Mouse (Mus musculus): ENCODE measurements around the gene Rsrc2. TPM values are rescaled to one million over a fixed set of nuclear protein-coding genes. Genes with fewer than 3 reads are reported as not detected.

The Rsrc2 gene
- total RNA-seq (2021) (10 to 100 TPM; 38.3 to 39.0 TPM), polyA plus RNA-seq (2012; rRNA removed) (11.8 and 17.3 TPM in 2 replicates)
- long read RNA-seq, transcript Rsrc2-208 (10 exons, 1,595 nt) = major isoform, 27 of 44 reads
- long read RNA-seq, partial matches to known transcripts = 1 of 44 reads
- long read RNA-seq, other reads (novel, unspliced or antisense) = 11 of 44 reads

DNA sequence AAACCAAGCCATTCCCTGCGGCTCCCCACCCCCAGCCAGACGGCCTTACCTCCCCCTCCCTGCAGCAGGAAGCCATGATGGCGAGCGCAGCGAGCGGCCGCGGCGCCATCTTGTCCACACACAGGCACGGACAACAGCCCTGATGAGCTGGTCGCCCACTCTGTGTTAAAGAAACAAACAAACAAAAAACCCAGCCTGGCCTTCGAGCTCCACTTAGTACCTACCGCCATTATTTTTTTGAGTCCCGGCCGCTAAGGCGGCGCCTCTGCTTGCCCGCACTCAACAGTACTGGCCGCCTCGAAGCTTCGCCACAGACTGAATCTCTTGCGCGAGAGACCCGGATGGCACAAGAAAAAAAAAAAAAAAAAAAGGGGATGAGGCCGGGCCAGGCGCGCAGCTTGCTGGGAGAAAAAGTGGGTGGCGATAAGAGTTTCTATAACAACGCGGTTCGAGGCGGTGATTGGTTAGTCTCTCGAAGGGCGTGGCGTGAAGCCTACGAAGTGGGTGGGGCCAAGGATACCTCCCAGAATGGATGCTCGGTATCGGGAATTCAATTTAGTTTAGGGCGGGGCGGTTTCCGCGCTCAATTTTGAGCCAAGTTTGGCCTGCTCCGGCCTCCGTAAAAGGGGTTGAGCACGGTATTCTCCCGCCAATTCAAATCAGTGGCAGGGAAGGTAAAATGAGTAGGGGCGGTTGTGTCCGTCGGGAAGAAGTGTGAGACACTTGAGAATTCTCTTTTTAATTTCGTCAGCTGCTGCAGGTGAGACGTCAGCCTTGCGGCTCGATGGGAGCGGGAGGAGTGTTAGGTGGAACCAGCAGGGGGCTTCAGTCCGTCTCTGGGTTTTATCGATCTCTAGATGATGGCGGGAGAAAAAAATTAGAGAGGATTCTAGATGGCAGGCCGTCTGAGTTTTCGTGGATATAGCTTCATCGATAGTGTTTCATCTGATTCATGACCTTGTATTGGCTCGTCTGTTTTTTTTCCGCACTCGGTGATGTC, at the start of gene Rsrc2, which contains the start of gene Kntc1:
Gene Rsrc2 (minus strand): TSS at position 350 of the 1,000 bp plus-strand sequence.
Gene Kntc1 (plus strand): TSS at position 652 of the 1,000 bp plus-strand sequence.
- peak within 1 kb of the TSS; percentile 67 for H3K9ac ChIP-seq (ENCODE audit: low read depth, low read length)
- peak; percentile 98 to 99 for DNase-seq
- H3K4me3 ChIP-seq = peak within 1 kb of the TSS; percentile 92
- peaks cover 30% of the 10 kb centered on the region for H3K36me3 ChIP-seq (ENCODE audit: control insufficient read depth, insufficient read depth, low read length)
- TF ChIP-seq EP300 (IDR thresholded peaks at IDR 0.05; ENCODE audit: insufficient read depth, low read depth, low read length) = peak; percentile 52
- peak; percentile 58 for TF ChIP-seq CTCF (IDR thresholded peaks at IDR 0.05)
- peak; percentile 99 for TF ChIP-seq POLR2A (IDR thresholded peaks at IDR 0.05; ENCODE audit: insufficient read depth, low read depth, low read length)
- peaks cover 9% of the 10 kb centered on the region; the same call in 1 of the 2 replicates for H3K4me1 ChIP-seq (ENCODE audit: control insufficient read depth, insufficient read depth, low read length)
- H3K27me3 ChIP-seq (ENCODE audit: control insufficient read depth, insufficient read depth, low read length) = no peaks in the 10 kb centered on the region
- H3K27ac ChIP-seq = peak within 1 kb of the TSS; percentile 99
- no peaks in the 10 kb centered on the region; the same call in 1 of the 2 replicates for H3K79me2 ChIP-seq (replicated peaks; ENCODE audit: control insufficient read depth, insufficient read depth, low read length)
- under 1% methylated on average over 63 of the region's 63 CpGs for WGBS
- intact Hi-C loops (cut with DNase I) = loop anchor here (1.0 to 5.0 kb wide), 3 partner anchors 29 to 578 kb away; partner anchors contain the start of genes Denr, Mphosph9 and Zcchc8

DNA sequence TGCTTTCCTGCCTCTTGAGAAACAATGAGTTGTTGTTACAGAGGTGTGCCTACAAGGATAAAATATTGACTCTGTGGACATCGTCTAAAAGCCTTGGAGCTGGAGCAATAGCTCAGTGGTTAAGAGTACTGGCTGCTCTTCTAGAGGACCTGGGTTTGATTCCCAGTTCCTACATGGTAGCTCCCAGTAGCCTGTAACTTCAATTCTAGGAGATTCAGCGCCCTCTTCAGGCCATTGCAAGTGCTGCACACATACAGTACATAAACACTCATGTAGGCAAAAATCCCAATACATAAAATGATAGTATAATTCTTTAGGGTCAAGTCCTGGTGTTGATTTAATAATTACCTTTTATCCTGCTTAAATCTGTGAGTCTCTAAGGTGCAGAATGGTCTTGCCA, 43.9 kb upstream of the Rsrc2 start:
- Histone ChIP-seq H3K4me1 (ENCODE audit: control insufficient read depth, insufficient read depth, low read length) (no peaks in the 10 kb centered on the region), H3K36me3 (ENCODE audit: control insufficient read depth, insufficient read depth, low read length) (no peaks in the 10 kb centered on the region), H3K9ac (ENCODE audit: low read depth, low read length) (no peak overlapping the region), H3K27me3 (ENCODE audit: control insufficient read depth, insufficient read depth, low read length) (no peaks in the 10 kb centered on the region), H3K79me2 (replicated peaks; ENCODE audit: control insufficient read depth, insufficient read depth, low read length) (no peaks in the 10 kb centered on the region), H3K4me3 (no peak overlapping the region), H3K27ac (no peak overlapping the region)
- no peak for TF ChIP-seq POLR2A (IDR thresholded peaks at IDR 0.05; ENCODE audit: insufficient read depth, low read depth, low read length)
- no peak for TF ChIP-seq EP300 (IDR thresholded peaks at IDR 0.05; ENCODE audit: insufficient read depth, low read depth, low read length)
- TF ChIP-seq CTCF (IDR thresholded peaks at IDR 0.05) = no peak
- DNase-seq = no peak
- intact Hi-C loops (cut with DNase I) = no loop called here
- 87% methylated on average over 2 of the region's 2 CpGs for WGBS

DNA sequence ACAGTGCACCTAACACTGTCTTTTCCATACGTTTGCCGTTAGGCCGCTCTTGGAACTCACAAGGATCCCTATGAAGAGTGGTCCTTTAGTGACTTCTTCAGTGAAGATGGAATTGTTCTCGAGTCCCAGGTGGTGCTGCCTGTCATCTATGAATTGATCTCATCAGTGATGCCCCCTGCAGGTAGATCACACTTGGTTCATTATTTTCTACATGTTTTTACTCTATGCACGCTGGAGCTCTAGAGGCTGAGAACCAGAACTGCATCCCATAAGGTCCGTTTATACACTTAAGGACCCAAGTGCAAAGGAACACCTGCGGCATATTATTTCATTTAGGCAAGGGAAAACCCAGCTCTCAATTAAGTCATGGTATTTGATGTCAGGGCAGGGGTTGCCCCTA, 39.8 kb upstream of the Rsrc2 start:
- intact Hi-C loops (cut with DNase I) = no loop called here
- no peaks in the 10 kb centered on the region for H3K36me3 ChIP-seq (ENCODE audit: control insufficient read depth, insufficient read depth, low read length)
- TF ChIP-seq POLR2A (IDR thresholded peaks at IDR 0.05; ENCODE audit: insufficient read depth, low read depth, low read length) (no peak), CTCF (IDR thresholded peaks at IDR 0.05) (0 out of 2 replicates have a peak, but pooled peaks have one; percentile 2)
- no peak for DNase-seq
- no peak overlapping the region for H3K27ac ChIP-seq
- no peaks in the 10 kb centered on the region for H3K27me3 ChIP-seq (ENCODE audit: control insufficient read depth, insufficient read depth, low read length)
- H3K79me2 ChIP-seq (replicated peaks; ENCODE audit: control insufficient read depth, insufficient read depth, low read length) = no peaks in the 10 kb centered on the region
- no peak overlapping the region for H3K4me3 ChIP-seq
- H3K4me1 ChIP-seq (ENCODE audit: control insufficient read depth, insufficient read depth, low read length) = no peaks in the 10 kb centered on the region
- 93% methylated on average over 7 of the region's 7 CpGs for WGBS
- H3K9ac ChIP-seq (ENCODE audit: low read depth, low read length) = no peak overlapping the region

DNA sequence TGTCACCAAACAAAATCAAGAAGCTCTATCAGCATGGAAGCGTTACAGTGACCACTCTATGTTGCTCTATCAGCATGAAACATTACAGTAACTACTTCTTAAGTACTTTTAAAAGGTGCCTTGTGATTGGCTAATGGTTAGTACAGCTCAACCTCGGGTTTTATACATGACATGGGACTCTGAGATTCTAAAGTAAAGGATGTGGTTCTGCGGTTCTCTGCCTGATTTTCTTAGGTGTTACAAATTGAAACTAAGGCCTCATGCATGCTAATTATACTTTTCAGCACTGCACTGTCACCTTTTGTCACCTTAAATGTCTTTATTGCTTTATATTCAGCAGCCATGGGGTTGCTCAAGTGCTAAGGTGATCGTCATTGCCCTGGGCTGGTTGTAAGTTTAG, 32.6 kb upstream of the Rsrc2 start:
- DNase-seq = no peak
- H3K27ac ChIP-seq = no peak overlapping the region
- no peak overlapping the region for H3K4me3 ChIP-seq
- WGBS = 91% methylated on average over 4 of the region's 4 CpGs
- no peak overlapping the region for H3K9ac ChIP-seq (ENCODE audit: low read depth, low read length)
- H3K79me2 ChIP-seq (replicated peaks; ENCODE audit: control insufficient read depth, insufficient read depth, low read length) = no peaks in the 10 kb centered on the region
- no peaks in the 10 kb centered on the region for H3K27me3 ChIP-seq (ENCODE audit: control insufficient read depth, insufficient read depth, low read length)
- no peaks in the 10 kb centered on the region for H3K36me3 ChIP-seq (ENCODE audit: control insufficient read depth, insufficient read depth, low read length)
- TF ChIP-seq POLR2A (IDR thresholded peaks at IDR 0.05; ENCODE audit: insufficient read depth, low read depth, low read length) (no peak), CTCF (IDR thresholded peaks at IDR 0.05) (no peak), EP300 (IDR thresholded peaks at IDR 0.05; ENCODE audit: insufficient read depth, low read depth, low read length) (no peak)
- intact Hi-C loops (cut with DNase I) = no loop called here
- no peaks in the 10 kb centered on the region for H3K4me1 ChIP-seq (ENCODE audit: control insufficient read depth, insufficient read depth, low read length)

DNA sequence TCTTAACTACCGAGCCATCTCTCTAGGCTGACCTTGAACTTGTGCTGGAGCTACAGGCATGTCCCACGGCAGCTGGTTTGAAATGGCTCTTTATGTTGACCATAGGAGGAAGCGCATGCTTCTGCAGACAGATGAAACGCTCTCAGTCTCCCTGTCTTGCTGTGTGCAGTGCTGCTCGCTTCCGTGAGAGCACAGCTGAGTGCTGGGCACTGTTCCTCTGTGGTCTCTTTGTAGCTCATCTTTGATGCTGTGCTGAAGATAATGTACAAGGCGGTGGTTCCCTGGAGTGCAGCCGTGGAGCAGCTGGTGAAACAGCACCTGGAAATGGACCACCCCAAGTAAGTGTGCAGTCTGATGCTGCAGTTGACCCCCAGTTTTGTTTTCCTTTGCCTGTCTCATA, 31.5 kb upstream of the Rsrc2 start:
- 91% methylated on average over 8 of the region's 8 CpGs for WGBS

More for the DNA sequence above, 31.5 kb upstream of the Rsrc2 start:
- intact Hi-C loops (cut with DNase I) = no loop called here
- Histone ChIP-seq H3K9ac (ENCODE audit: low read depth, low read length) (no peak overlapping the region), H3K36me3 (ENCODE audit: control insufficient read depth, insufficient read depth, low read length) (no peaks in the 10 kb centered on the region), H3K79me2 (replicated peaks; ENCODE audit: control insufficient read depth, insufficient read depth, low read length) (no peaks in the 10 kb centered on the region), H3K4me1 (ENCODE audit: control insufficient read depth, insufficient read depth, low read length) (no peaks in the 10 kb centered on the region), H3K27ac (no peak overlapping the region), H3K4me3 (no peak overlapping the region), H3K27me3 (ENCODE audit: control insufficient read depth, insufficient read depth, low read length) (no peaks in the 10 kb centered on the region)
- TF ChIP-seq CTCF (IDR thresholded peaks at IDR 0.05) = no peak
- no peak for TF ChIP-seq EP300 (IDR thresholded peaks at IDR 0.05; ENCODE audit: insufficient read depth, low read depth, low read length)
- TF ChIP-seq POLR2A (IDR thresholded peaks at IDR 0.05; ENCODE audit: insufficient read depth, low read depth, low read length) = no peak
- no peak for DNase-seq

Measured in heart, adult 2 months (tissue).